Mouse (Mus musculus) megakaryocyte-erythroid progenitor cell, adult 5 weeks (primary cell): Measurements from ENCODE around the gene N4bp1. TPM values are rescaled to one million over a fixed set of nuclear protein-coding genes. Genes with fewer than 3 reads are reported as not detected.

ENCODE experiments used
- polyA plus RNA-seq: library from polyadenylated mRNA; stranded (reverse); fragments of >175 nt; gene quantifications from 2 replicates; pipeline ENCODE4 v1.2.3, GENCODE M21; 2012

Gene N4bp1
- 13.8 and 14.9 TPM in 2 replicates for polyA plus RNA-seq

GRCm38 (mm10) chr8:86884489-86885463, at the start of gene N4bp1:
Gene N4bp1, minus strand, starts transcription at chr8:86885258.

Other genes with a start within 250 kb of the N4bp1 start
- gene Gm10638, start 139.6 kb downstream of the N4bp1 start, polyA plus RNA-seq, result 1.9 and 4.0 TPM in 2 replicates
- 5.6 and 7.4 TPM in 2 replicates for gene Siah1a, start 139.3 kb downstream of the N4bp1 start, polyA plus RNA-seq